Mouse (Mus musculus) spleen, adult 18-20 months (tissue): ENCODE results near the gene Ice2.

Experiments used
- DNase-seq, 2 experiments: peaks; one replicate each; pipeline ENCODE4 v3.0.0; 2022; ENCODE audit warnings: mixed read lengths in 2 of 2

Gene Ice2

GRCm38 (mm10) chr9:69397760-69398452, at the start of gene Ice2:
TSS of gene Ice2 (plus strand) at chr9:69397906.
- peak; percentile 62 to 71 for DNase-seq

- DNase-seq, result no peak
These were observed 48.2 kb upstream of the Ice2 start for GRCm38 (mm10) chr9:69349537-69349936.

GRCm38 (mm10) chr9:69354228-69354627, 43.5 kb upstream of the Ice2 start:
- no peak for DNase-seq

GRCm38 (mm10) chr9:69357834-69358233, 39.9 kb upstream of the Ice2 start:
- peak in 1 of 2 experiments; percentile 52 for DNase-seq

- no peak for DNase-seq
These were observed 38.9 kb upstream of the Ice2 start for GRCm38 (mm10) chr9:69358797-69359196.

- DNase-seq, result no peak
These were observed 35.7 kb upstream of the Ice2 start for GRCm38 (mm10) chr9:69361951-69362445.

GRCm38 (mm10) chr9:69362766-69363165, 34.9 kb upstream of the Ice2 start:
- DNase-seq, result no peak

GRCm38 (mm10) chr9:69364117-69364516, 33.6 kb upstream of the Ice2 start:
- DNase-seq, result no peak

- DNase-seq, result no peak
These were observed 30.7 kb upstream of the Ice2 start for GRCm38 (mm10) chr9:69367055-69367454.

GRCm38 (mm10) chr9:69368071-69368470, 29.6 kb upstream of the Ice2 start:
- DNase-seq, result peak; percentile 34 to 76

- no peak for DNase-seq
These were observed 26.5 kb upstream of the Ice2 start for GRCm38 (mm10) chr9:69371046-69371724.

GRCm38 (mm10) chr9:69372871-69373270, 24.8 kb upstream of the Ice2 start:
- no peak for DNase-seq

GRCm38 (mm10) chr9:69376982-69377653, 20.6 kb upstream of the Ice2 start:
- DNase-seq, result no peak

GRCm38 (mm10) chr9:69377654-69378045, 20.1 kb upstream of the Ice2 start:
- DNase-seq, result no peak

GRCm38 (mm10) chr9:69380546-69380945, 17.2 kb upstream of the Ice2 start:
- DNase-seq, result no peak

- DNase-seq, result no peak
These were observed 16.0 kb upstream of the Ice2 start for GRCm38 (mm10) chr9:69381741-69382140.

GRCm38 (mm10) chr9:69384475-69384874, 13.2 kb upstream of the Ice2 start:
- no peak for DNase-seq

- DNase-seq, result no peak
These were observed 12.8 kb upstream of the Ice2 start for GRCm38 (mm10) chr9:69384905-69385304.

- DNase-seq, result no peak
These were observed 10.4 kb upstream of the Ice2 start for GRCm38 (mm10) chr9:69387296-69387695.

GRCm38 (mm10) chr9:69390631-69391030, 7.1 kb upstream of the Ice2 start:
- DNase-seq, result no peak

GRCm38 (mm10) chr9:69394234-69394633, 3.5 kb upstream of the Ice2 start:
- no peak for DNase-seq

GRCm38 (mm10) chr9:69397432-69397759, 310 bp upstream of the Ice2 start:
- no peak for DNase-seq

- DNase-seq, result no peak
These were observed 746 bp downstream of the Ice2 start for GRCm38 (mm10) chr9:69398453-69398850.

- DNase-seq, result no peak
These were observed 7.0 kb downstream of the Ice2 start for GRCm38 (mm10) chr9:69404671-69405070.
